Comparison of ENCODE assay signal across 7 mouse cellular contexts in the genomic region with DNA sequence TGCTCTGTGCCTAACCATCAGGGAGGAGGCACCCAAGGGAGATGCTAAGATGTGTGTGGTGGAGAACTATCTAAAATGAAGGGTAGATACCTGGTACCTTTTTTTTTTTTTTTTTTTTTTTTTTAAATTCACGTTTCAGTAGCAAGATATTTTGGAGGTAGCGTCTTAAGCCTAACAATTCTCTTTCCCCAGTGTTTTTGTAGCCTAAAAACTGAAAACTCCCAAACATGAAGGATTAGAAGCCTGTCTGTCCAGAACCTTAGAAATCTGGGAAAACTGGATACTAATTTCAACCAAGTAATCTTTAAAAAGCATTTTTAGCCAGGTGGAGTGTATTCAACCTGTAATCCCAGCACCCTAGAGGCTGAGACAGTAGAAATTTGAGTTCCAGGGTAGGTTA. TPM values are rescaled to one million over a fixed set of nuclear protein-coding genes. Genes with fewer than 3 reads are reported as not detected.
DNase-seq lines count a peak whose midpoint lies in the region; ATAC-seq lines count a peak whose summit lies in the region.

No protein-coding gene starts in this region.

- H3K27me3 ChIP-seq in megakaryocyte, embryonic 14.5 days (replicated peaks), result no peaks in the 10 kb centered on the region
- no peaks in the 10 kb centered on the region for H3K27me3 ChIP-seq in forebrain, embryonic 13.5 days
- no peaks in the 10 kb centered on the region for H3K27me3 ChIP-seq in limb, embryonic 15.5 days
- H3K27me3 ChIP-seq in stomach, embryonic 15.5 days (replicated peaks), result no peaks in the 10 kb centered on the region

- H3K9ac ChIP-seq in forebrain, embryonic 13.5 days, result peak overlapping the region; percentile 99
- H3K9ac ChIP-seq in limb, embryonic 15.5 days, result peak overlapping the region; percentile 93
- H3K9ac ChIP-seq in stomach, embryonic 15.5 days, result peak overlapping the region; percentile 97; the same call in 1 of the 2 replicates

- H3K4me1 ChIP-seq in megakaryocyte, embryonic 14.5 days, result peaks cover 70% of the 10 kb centered on the region
- H3K4me1 ChIP-seq in forebrain, embryonic 13.5 days, result peaks cover 22% of the 10 kb centered on the region
- H3K4me1 ChIP-seq in limb, embryonic 15.5 days, result peaks cover 16% of the 10 kb centered on the region
- H3K4me1 ChIP-seq in stomach, embryonic 15.5 days, result peaks cover 3% of the 10 kb centered on the region; the same call in 1 of the 2 replicates

- H3K36me3 ChIP-seq in megakaryocyte, embryonic 14.5 days (replicated peaks; ENCODE audit: low read length), result peaks cover 58% of the 10 kb centered on the region
- peaks cover 44% of the 10 kb centered on the region for H3K36me3 ChIP-seq in forebrain, embryonic 13.5 days (ENCODE audit: poor library complexity, severe bottlenecking)
- H3K36me3 ChIP-seq in limb, embryonic 15.5 days, result peaks cover 28% of the 10 kb centered on the region
- peaks cover 15% of the 10 kb centered on the region; the same call in 1 of the 2 replicates for H3K36me3 ChIP-seq in stomach, embryonic 15.5 days

- H3K4me2 ChIP-seq in forebrain, embryonic 13.5 days, result peak overlapping the region; percentile 97
- H3K4me2 ChIP-seq in limb, embryonic 15.5 days, result peak overlapping the region; percentile 80
- H3K4me2 ChIP-seq in stomach, embryonic 15.5 days, result peak overlapping the region; percentile 80

- H3K4me3 ChIP-seq in megakaryocyte, embryonic 14.5 days (replicated peaks), result peak overlapping the region; percentile 99
- H3K4me3 ChIP-seq in forebrain, embryonic 13.5 days, result peak overlapping the region; percentile 100
- peak overlapping the region; percentile 94 for H3K4me3 ChIP-seq in limb, embryonic 15.5 days
- peak overlapping the region; percentile 97 for H3K4me3 ChIP-seq in stomach, embryonic 15.5 days (replicated peaks)

- 45% methylated on average over 2 of the region's 2 CpGs for WGBS in forebrain, embryonic 13.5 days
- 39% methylated on average over 2 of the region's 2 CpGs for WGBS in limb, embryonic 15.5 days
- 43% methylated on average over 2 of the region's 2 CpGs for WGBS in stomach, embryonic 15.5 days

- ATAC-seq in megakaryocyte, adult 5-6 weeks (ENCODE audit: poor library complexity, severe bottlenecking), result no peak
- ATAC-seq in forebrain, embryonic 13.5 days, result no peak
- no peak for ATAC-seq in limb, embryonic 15.5 days (ENCODE audit: insufficient number of reproducible peaks, low FRiP score, low TSS enrichment, low read depth)
- no peak for ATAC-seq in stomach, embryonic 15.5 days (ENCODE audit: insufficient read depth, low FRiP score, low read depth)

- H3K9me3 ChIP-seq in megakaryocyte, embryonic 14.5 days, result no peaks in the 10 kb centered on the region
- no peaks in the 10 kb centered on the region for H3K9me3 ChIP-seq in forebrain, embryonic 13.5 days (replicated peaks)
- H3K9me3 ChIP-seq in limb, embryonic 15.5 days, result no peaks in the 10 kb centered on the region
- no peaks in the 10 kb centered on the region for H3K9me3 ChIP-seq in stomach, embryonic 15.5 days

- no peak overlapping the region for H3K27ac ChIP-seq in forebrain, embryonic 13.5 days
- no peak overlapping the region for H3K27ac ChIP-seq in limb, embryonic 15.5 days
- no peak overlapping the region for H3K27ac ChIP-seq in stomach, embryonic 15.5 days

- no peak for DNase-seq in layer of hippocampus, adult 9-11 months
- no peak for DNase-seq in left cerebral cortex, postnatal 25 days (ENCODE audit: low spot score in 2 of 2)

- intact Hi-C loops in left cerebral cortex, postnatal 25 days (cut with DNase I), result no loop called here

RNA-seq across cellular contexts. Expression of gene Foxk2, which starts 1.3 kb away (rescaled TPM):
- 24.9 and 43.6 TPM in 2 replicates for polyA plus RNA-seq in megakaryocyte, embryonic 14.5 days (2012; ENCODE audit: insufficient read depth, low replicate concordance)
- total RNA-seq in megakaryocyte, adult 5-6 weeks (2015), result 16.3 and 17.8 TPM in 2 replicates
- 16.9 and 24.8 TPM in 2 replicates for total RNA-seq in megakaryocyte, adult 5-6 weeks (2017)
- 13.4 and 14.2 TPM in 2 replicates for polyA plus RNA-seq in forebrain, embryonic 13.5 days (2015; fragmentation: Nextera tagmentation; extraction: Ambion mirVana)
- polyA plus RNA-seq in limb, embryonic 15.5 days (2015; fragmentation: Nextera tagmentation; extraction: Ambion mirVana), result 6.2 and 7.2 TPM in 2 replicates
- 8.6 and 9.8 TPM in 2 replicates for polyA plus RNA-seq in stomach, embryonic 15.5 days (2015; fragmentation: Nextera tagmentation; extraction: Ambion mirVana)
- total RNA-seq in left cerebral cortex, postnatal 25 days (2021), result 10 to 100 TPM; 86.2 to 92.6 TPM

RNA-seq across cellular contexts. Expression of gene Narf, which starts 24.0 kb away (rescaled TPM):
- polyA plus RNA-seq in megakaryocyte, embryonic 14.5 days (2012; ENCODE audit: insufficient read depth, low replicate concordance), result 10.2 and 13.3 TPM in 2 replicates
- total RNA-seq in megakaryocyte, adult 5-6 weeks (2015), result 16.9 and 18.3 TPM in 2 replicates
- 32.1 and 35.8 TPM in 2 replicates for total RNA-seq in megakaryocyte, adult 5-6 weeks (2017)
- 74.0 and 78.9 TPM in 2 replicates for polyA plus RNA-seq in forebrain, embryonic 13.5 days (2015; fragmentation: Nextera tagmentation; extraction: Ambion mirVana)
- 54.9 and 56.7 TPM in 2 replicates for polyA plus RNA-seq in limb, embryonic 15.5 days (2015; fragmentation: Nextera tagmentation; extraction: Ambion mirVana)
- polyA plus RNA-seq in stomach, embryonic 15.5 days (2015; fragmentation: Nextera tagmentation; extraction: Ambion mirVana), result 45.6 and 52.0 TPM in 2 replicates
- total RNA-seq in left cerebral cortex, postnatal 25 days (2021), result 10 to 100 TPM; 58.2 to 58.3 TPM

RNA-seq across cellular contexts. Expression of gene Cybc1, which starts 32.0 kb away (rescaled TPM):
- polyA plus RNA-seq in megakaryocyte, embryonic 14.5 days (2012; ENCODE audit: insufficient read depth, low replicate concordance), result 1.1 and 9.5 TPM in 2 replicates
- 65.8 and 70.5 TPM in 2 replicates for total RNA-seq in megakaryocyte, adult 5-6 weeks (2015)
- total RNA-seq in megakaryocyte, adult 5-6 weeks (2017), result 59.2 and 71.8 TPM in 2 replicates
- polyA plus RNA-seq in forebrain, embryonic 13.5 days (2015; fragmentation: Nextera tagmentation; extraction: Ambion mirVana), result 37.0 and 41.2 TPM in 2 replicates
- 43.4 and 44.7 TPM in 2 replicates for polyA plus RNA-seq in limb, embryonic 15.5 days (2015; fragmentation: Nextera tagmentation; extraction: Ambion mirVana)
- polyA plus RNA-seq in stomach, embryonic 15.5 days (2015; fragmentation: Nextera tagmentation; extraction: Ambion mirVana), result 32.5 and 34.6 TPM in 2 replicates
- 10 to 100 TPM; 23.6 to 24.8 TPM for total RNA-seq in left cerebral cortex, postnatal 25 days (2021)

RNA-seq across cellular contexts. Expression of gene Ogfod3, which starts 56.6 kb away (rescaled TPM):
- polyA plus RNA-seq in megakaryocyte, embryonic 14.5 days (2012; ENCODE audit: insufficient read depth, low replicate concordance), result 4.5 and 7.6 TPM in 2 replicates
- total RNA-seq in megakaryocyte, adult 5-6 weeks (2015), result 7.0 and 11.7 TPM in 2 replicates
- 2.0 and 5.5 TPM in 2 replicates for total RNA-seq in megakaryocyte, adult 5-6 weeks (2017)
- polyA plus RNA-seq in forebrain, embryonic 13.5 days (2015; fragmentation: Nextera tagmentation; extraction: Ambion mirVana), result 16.8 and 17.2 TPM in 2 replicates
- 21.5 and 24.8 TPM in 2 replicates for polyA plus RNA-seq in limb, embryonic 15.5 days (2015; fragmentation: Nextera tagmentation; extraction: Ambion mirVana)
- polyA plus RNA-seq in stomach, embryonic 15.5 days (2015; fragmentation: Nextera tagmentation; extraction: Ambion mirVana), result 30.4 and 30.5 TPM in 2 replicates
- 1 to 10 TPM; 7.3 to 7.8 TPM for total RNA-seq in left cerebral cortex, postnatal 25 days (2021)

RNA-seq across cellular contexts. Expression of gene Hexdc, which starts 56.8 kb away (rescaled TPM):
- polyA plus RNA-seq in megakaryocyte, embryonic 14.5 days (2012; ENCODE audit: insufficient read depth, low replicate concordance), result 3.7 and 4.2 TPM in 2 replicates
- 1.5 and 3.1 TPM in 2 replicates for total RNA-seq in megakaryocyte, adult 5-6 weeks (2015)
- 3.6 and 3.9 TPM in 2 replicates for total RNA-seq in megakaryocyte, adult 5-6 weeks (2017)
- 11.4 and 12.0 TPM in 2 replicates for polyA plus RNA-seq in forebrain, embryonic 13.5 days (2015; fragmentation: Nextera tagmentation; extraction: Ambion mirVana)
- polyA plus RNA-seq in limb, embryonic 15.5 days (2015; fragmentation: Nextera tagmentation; extraction: Ambion mirVana), result 9.0 and 9.6 TPM in 2 replicates
- 8.1 and 9.2 TPM in 2 replicates for polyA plus RNA-seq in stomach, embryonic 15.5 days (2015; fragmentation: Nextera tagmentation; extraction: Ambion mirVana)
- 10 to 100 TPM; 21.8 to 26.8 TPM for total RNA-seq in left cerebral cortex, postnatal 25 days (2021)
